Mouse (Mus musculus) heart, embryonic 14.5 days (tissue): ENCODE measurements at regions not wholly inside any gene's neighbourhood (a gene's known extent, or its start where the extent isn't known, plus 50 kb on each side); places are given as distances from the start of the nearest gene placed in this dataset.

Experiments used
- ATAC-seq: fragments of 200-750 bp; cut with Nextera tagmentation; 2 replicates; pipeline ENCODE4 v1.8.0; 2017; ENCODE audit warnings: low read depth, moderate TSS enrichment; ENCODE audit not compliant: insufficient number of reproducible peaks, insufficient read depth, low FRiP score
- H3K27ac ChIP-seq, 2 experiments: fragments of 200-500 bp in 1 of 2; fragments of 300-500 bp in 1 of 2; sonication (generic) in 1 of 2; replicated peaks in 1 of 2; 2 replicates each; pipeline ENCODE4 v1.5.1; 2012 to 2014; ENCODE audit warnings: low read depth in 2 of 2, low read length in 2 of 2, control low read depth in 1 of 2, mild to moderate bottlenecking in 1 of 2, mixed read lengths in 1 of 2; ENCODE audit not compliant: control insufficient read depth in 1 of 2, insufficient read depth in 1 of 2
- H3K27me3 ChIP-seq: fragments of 300-500 bp; sonication (generic); 2 replicates; pipeline ENCODE4 v1.6.1; 2014; ENCODE audit warnings: mild to moderate bottlenecking, low read length, control low read depth; ENCODE audit not compliant: control insufficient read depth, insufficient read depth
- H3K36me3 ChIP-seq: fragments of 300-500 bp; sonication (generic); 2 replicates; pipeline ENCODE4 v1.6.1; 2014; ENCODE audit warnings: mild to moderate bottlenecking, control low read depth, low read length, mixed read lengths; ENCODE audit not compliant: control insufficient read depth, insufficient read depth
- H3K4me1 ChIP-seq, 2 experiments: fragments of 200-500 bp in 1 of 2; fragments of 300-500 bp in 1 of 2; sonication (generic) in 1 of 2; 2 replicates each; pipeline ENCODE4 v1.6.1; 2012 to 2014; ENCODE audit warnings: low read length in 2 of 2, control low read depth in 1 of 2, mixed read lengths in 1 of 2; ENCODE audit not compliant: control insufficient read depth in 2 of 2, insufficient read depth in 2 of 2
- H3K4me2 ChIP-seq: fragments of 300-500 bp; sonication (generic); 2 replicates; pipeline ENCODE4 v1.6.1; 2014; ENCODE audit warnings: mild to moderate bottlenecking, low read length
- H3K4me3 ChIP-seq, 2 experiments: fragments of 200-500 bp in 1 of 2; fragments of 300-500 bp in 1 of 2; sonication (generic) in 1 of 2; 2 replicates each; pipeline ENCODE4 v1.5.1; 2012 to 2014; ENCODE audit warnings: low read length in 2 of 2, mild to moderate bottlenecking in 2 of 2, control low read depth in 1 of 2, low read depth in 1 of 2, moderate library complexity in 1 of 2; ENCODE audit not compliant: control insufficient read depth in 1 of 2, insufficient read depth in 1 of 2
- H3K9ac ChIP-seq: fragments of 300-500 bp; sonication (generic); 2 replicates; pipeline ENCODE4 v1.6.1; 2014; ENCODE audit warnings: mild to moderate bottlenecking, low read length
- H3K9me3 ChIP-seq: fragments of 300-500 bp; sonication (generic); 2 replicates; pipeline ENCODE4 v1.6.1; 2016; ENCODE audit warnings: low read length, control low read depth; ENCODE audit not compliant: control insufficient read depth
- WGBS: fragments of 180-500 bp; shearing (Covaris S2); extraction: QIAGEN DNeasy Blood & Tissue Kit; methylation state at CpG from one replicate; pipeline ENCODE4 v1.1.7; 2014; 5-methylcytosine and 5-hydroxymethylcytosine counted together

- H3K4me2 ChIP-seq = no peak overlapping the region
- no peaks in the 10 kb centered on the region for H3K9me3 ChIP-seq
- H3K27me3 ChIP-seq = no peaks in the 10 kb centered on the region
- H3K36me3 ChIP-seq = no peaks in the 10 kb centered on the region
- ATAC-seq = no peak
- H3K4me1 ChIP-seq = no peaks in the 10 kb centered on the region
- no peak overlapping the region for H3K4me3 ChIP-seq
- H3K27ac ChIP-seq = no peak overlapping the region
- WGBS = 81% methylated on average over 7 of the region's 7 CpGs
- no peak overlapping the region for H3K9ac ChIP-seq
These were observed 166.4 kb upstream of the Slc38a2 start for GRCm38 (mm10) chr15:96865932-96866331.

- no peak overlapping the region for H3K4me3 ChIP-seq
- H3K4me2 ChIP-seq = no peak overlapping the region
- ATAC-seq = no peak
- H3K27ac ChIP-seq = no peak overlapping the region
- 48% methylated on average over 3 of the region's 3 CpGs for WGBS
- H3K36me3 ChIP-seq = no peaks in the 10 kb centered on the region
- H3K27me3 ChIP-seq = no peaks in the 10 kb centered on the region
- H3K9me3 ChIP-seq = no peaks in the 10 kb centered on the region
- no peak overlapping the region for H3K9ac ChIP-seq
- peaks cover 0 to 10% of the 10 kb centered on the region in 2 experiments; a peak in 1 of 4 replicates for H3K4me1 ChIP-seq
These were observed 158.2 kb upstream of the Slc38a2 start for GRCm38 (mm10) chr15:96857709-96858108.

- ATAC-seq = no peak
- Histone ChIP-seq H3K4me3 (no peak overlapping the region), H3K4me2 (no peak overlapping the region), H3K9me3 (no peaks in the 10 kb centered on the region), H3K27me3 (no peaks in the 10 kb centered on the region), H3K27ac (no peak overlapping the region), H3K4me1 (no peaks in the 10 kb centered on the region; a peak in 1 of 4 replicates), H3K9ac (no peak overlapping the region), H3K36me3 (no peaks in the 10 kb centered on the region)
- 87% methylated on average over 21 of the region's 21 CpGs for WGBS
These were observed 152.6 kb upstream of the Slc38a2 start for GRCm38 (mm10) chr15:96851970-96852768.

GRCm38 (mm10) chr15:96848150-96848549 lies 148.6 kb upstream of the Slc38a2 start:
- no peak for ATAC-seq
- H3K27me3 ChIP-seq = no peaks in the 10 kb centered on the region
- H3K4me1 ChIP-seq = no peaks in the 10 kb centered on the region; a peak in 1 of 4 replicates

GRCm38 (mm10) chr15:96845221-96845620 lies 145.7 kb upstream of the Slc38a2 start:
- Histone ChIP-seq H3K4me2 (no peak overlapping the region), H3K36me3 (no peaks in the 10 kb centered on the region), H3K27me3 (no peaks in the 10 kb centered on the region), H3K4me3 (no peak overlapping the region), H3K27ac (no peak overlapping the region), H3K9ac (no peak overlapping the region), H3K4me1 (no peaks in the 10 kb centered on the region; a peak in 1 of 4 replicates), H3K9me3 (no peaks in the 10 kb centered on the region)
- WGBS = 84% methylated on average over 6 of the region's 6 CpGs
- ATAC-seq = no peak

More at GRCm38 (mm10) chr15:96848150-96848549, 148.6 kb upstream of the Slc38a2 start:
- 81% methylated on average over 2 of the region's 2 CpGs for WGBS
- Histone ChIP-seq H3K36me3 (no peaks in the 10 kb centered on the region), H3K9me3 (no peaks in the 10 kb centered on the region), H3K9ac (no peak overlapping the region), H3K4me2 (no peak overlapping the region), H3K27ac (no peak overlapping the region), H3K4me3 (no peak overlapping the region)

DNA sequence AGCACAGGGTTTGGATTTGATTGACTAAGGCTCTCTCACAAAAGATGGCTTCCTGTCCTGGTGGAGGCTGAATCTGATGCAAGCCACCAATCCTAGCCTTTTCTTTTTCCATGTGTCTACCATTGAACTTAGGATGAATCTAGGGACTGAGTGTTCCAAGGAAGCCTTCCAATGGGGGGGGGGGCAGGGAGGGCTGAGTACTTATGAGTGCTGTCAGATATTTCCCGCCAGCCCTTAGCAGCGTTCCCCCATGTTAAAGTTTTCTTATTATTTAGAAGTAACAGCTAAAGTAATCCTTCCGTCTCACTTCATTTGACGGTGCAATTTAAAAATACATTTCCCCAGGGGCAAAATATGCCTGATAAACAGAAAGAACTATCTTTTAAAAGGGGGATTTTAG lies 144.8 kb upstream of the Slc38a2 start:
- Histone ChIP-seq H3K4me1 (no peaks in the 10 kb centered on the region), H3K36me3 (no peaks in the 10 kb centered on the region), H3K9me3 (no peaks in the 10 kb centered on the region), H3K4me3 (no peak overlapping the region), H3K9ac (no peak overlapping the region), H3K4me2 (no peak overlapping the region), H3K27me3 (no peaks in the 10 kb centered on the region), H3K27ac (no peak overlapping the region)
- WGBS = 81% methylated on average over 4 of the region's 4 CpGs
- no peak for ATAC-seq

DNA sequence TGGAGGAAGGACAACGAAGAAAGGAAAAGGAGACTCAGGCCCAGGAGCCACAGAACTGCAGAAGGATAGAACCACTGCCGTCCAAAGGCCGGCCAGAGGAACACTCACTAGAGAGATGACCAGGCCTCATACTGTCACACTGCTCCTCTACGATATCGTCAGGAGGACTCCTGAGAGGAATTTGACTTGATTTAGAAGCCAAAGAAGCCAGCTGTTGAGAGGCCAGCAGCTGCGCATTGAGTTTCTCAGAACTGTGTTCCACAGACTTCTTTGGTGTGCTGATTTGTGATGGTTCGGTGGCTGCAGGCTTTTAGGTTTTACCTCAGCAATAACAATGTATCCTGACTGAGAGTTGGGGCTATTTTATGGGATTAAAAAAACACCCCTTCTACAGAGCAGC lies 144.1 kb upstream of the Slc38a2 start:
- no peak for ATAC-seq
- no peak overlapping the region for H3K4me2 ChIP-seq
- no peak overlapping the region for H3K27ac ChIP-seq
- no peaks in the 10 kb centered on the region for H3K27me3 ChIP-seq
- WGBS = 84% methylated on average over 7 of the region's 7 CpGs
- H3K4me3 ChIP-seq = no peak overlapping the region
- H3K9me3 ChIP-seq = no peaks in the 10 kb centered on the region
- H3K36me3 ChIP-seq = no peaks in the 10 kb centered on the region
- H3K9ac ChIP-seq = no peak overlapping the region
- no peaks in the 10 kb centered on the region for H3K4me1 ChIP-seq

DNA sequence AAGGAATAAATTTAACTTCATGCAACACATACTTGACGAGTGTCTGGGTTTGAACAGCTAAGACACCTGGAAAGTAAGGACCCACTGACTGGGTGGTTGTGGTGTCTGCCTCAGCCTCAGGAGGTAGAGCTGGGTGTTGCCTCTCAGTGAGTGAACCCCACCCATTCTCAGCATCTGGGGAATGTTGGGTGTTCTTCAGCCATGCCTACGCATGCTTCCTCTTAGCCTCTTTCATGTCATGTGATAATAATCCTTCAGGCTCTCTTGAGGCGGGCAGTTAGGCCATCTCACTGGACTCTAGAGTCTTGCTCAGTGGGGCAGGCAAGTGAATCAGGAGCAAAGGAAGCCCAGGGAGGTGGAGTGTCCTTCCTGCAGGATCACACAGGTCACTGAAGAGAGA lies 143.4 kb upstream of the Slc38a2 start:
- no peak overlapping the region for H3K9ac ChIP-seq
- H3K4me1 ChIP-seq = no peaks in the 10 kb centered on the region
- no peak overlapping the region for H3K4me2 ChIP-seq
- no peak overlapping the region for H3K4me3 ChIP-seq
- no peak for ATAC-seq
- H3K27ac ChIP-seq = no peak overlapping the region
- no peaks in the 10 kb centered on the region for H3K9me3 ChIP-seq
- H3K36me3 ChIP-seq = no peaks in the 10 kb centered on the region
- WGBS = 80% methylated on average over 3 of the region's 3 CpGs
- H3K27me3 ChIP-seq = no peaks in the 10 kb centered on the region
